Mouse (Mus musculus) cerebellum, adult 18-20 months (tissue): ENCODE results near the gene Baz2a.

Source experiments
- DNase-seq, 2 experiments: peaks; one replicate each; pipeline ENCODE4 v3.0.0; 2021

Baz2a gene

GRCm38 (mm10) chr10:128082477-128082808 lies 8.9 kb upstream of the Baz2a start:
- no peak for DNase-seq

GRCm38 (mm10) chr10:128082880-128083421 lies 8.4 kb upstream of the Baz2a start, which contains the start of gene Atp5b:
Gene Atp5b, plus strand, starts transcription at chr10:128083273.
- peak; percentile 97 to 98 for DNase-seq

- DNase-seq = peak; percentile 43 to 61
Observed at GRCm38 (mm10) chr10:128083688-128084087, 7.7 kb upstream of the Baz2a start.

- DNase-seq = no peak
Observed at GRCm38 (mm10) chr10:128084160-128084559, 7.2 kb upstream of the Baz2a start.

GRCm38 (mm10) chr10:128086391-128086790 lies 5.0 kb upstream of the Baz2a start:
- peak; percentile 32 to 43 for DNase-seq

- peak; percentile 53 to 55 for DNase-seq
Observed at GRCm38 (mm10) chr10:128087216-128087615, 4.2 kb upstream of the Baz2a start.

- DNase-seq = no peak
Observed at GRCm38 (mm10) chr10:128088181-128088580, 3.2 kb upstream of the Baz2a start.

GRCm38 (mm10) chr10:128089842-128090241 lies 1.5 kb upstream of the Baz2a start:
- DNase-seq = no peak

GRCm38 (mm10) chr10:128090651-128091563 lies 470 bp upstream of the Baz2a start:
- peak; percentile 90 to 91 for DNase-seq

GRCm38 (mm10) chr10:128092506-128093495 lies 1.4 kb downstream of the Baz2a start:
- peak; percentile 79 to 81 for DNase-seq

GRCm38 (mm10) chr10:128093496-128094294 lies 2.3 kb downstream of the Baz2a start:
- DNase-seq = peak; percentile 58 to 59

- DNase-seq = peak; percentile 75 to 82
Observed at GRCm38 (mm10) chr10:128094340-128094968, 3.1 kb downstream of the Baz2a start.

GRCm38 (mm10) chr10:128095003-128095636 lies 3.7 kb downstream of the Baz2a start:
- DNase-seq = no peak

GRCm38 (mm10) chr10:128096313-128096692 lies 4.9 kb downstream of the Baz2a start:
- DNase-seq = no peak

GRCm38 (mm10) chr10:128096693-128097586 lies 5.6 kb downstream of the Baz2a start:
- DNase-seq = peak; percentile 86 to 91

- DNase-seq = peak; percentile 65 to 67
Observed at GRCm38 (mm10) chr10:128097587-128097971, 6.2 kb downstream of the Baz2a start.

- no peak for DNase-seq
Observed at GRCm38 (mm10) chr10:128110103-128110761, 18.9 kb downstream of the Baz2a start.

- DNase-seq = no peak
Observed at GRCm38 (mm10) chr10:128111227-128111626, 19.9 kb downstream of the Baz2a start.

GRCm38 (mm10) chr10:128123833-128124232 lies 32.5 kb downstream of the Baz2a start:
- DNase-seq = no peak
